Mouse (Mus musculus): Measurements from ENCODE around the gene Tmem252. TPM values are rescaled to one million over a fixed set of nuclear protein-coding genes. Genes with fewer than 3 reads are reported as not detected.

The Tmem252 gene
- total RNA-seq, 2 experiments from 2014 or later = 0.20 to 0.33 TPM

DNA sequence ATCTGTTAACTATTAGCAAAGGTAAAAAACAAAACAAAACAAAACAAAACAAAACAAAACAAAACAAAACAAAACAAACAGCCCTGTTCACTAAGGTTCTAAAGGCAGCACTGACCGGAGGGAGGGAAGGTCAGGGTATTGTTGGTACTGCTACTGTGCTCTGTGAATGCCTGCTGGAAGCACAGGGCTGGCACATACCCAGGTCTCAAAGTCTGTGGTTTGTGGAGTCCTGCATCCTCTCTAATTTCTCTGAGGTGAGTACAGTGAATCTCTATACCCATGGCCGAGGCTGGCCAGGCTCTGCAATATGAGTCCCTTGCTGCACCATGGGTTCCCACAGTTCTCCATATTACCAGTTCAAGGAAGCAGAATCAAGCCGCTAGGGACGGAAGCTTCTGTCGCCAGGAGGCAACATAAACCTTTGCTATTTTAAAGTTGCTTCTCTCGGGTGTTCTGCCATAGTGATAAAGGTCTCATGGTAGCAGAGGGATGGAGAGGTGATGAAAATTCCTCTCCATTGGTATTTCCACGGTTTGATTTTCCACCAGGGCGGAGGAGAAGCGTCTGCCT, 20.5 kb upstream of the Tmem252 start:
- no peak for DNase-seq (ENCODE audit: low spot score in 2 of 2)
- TF ChIP-seq CTCF (conservative IDR thresholded peaks at IDR 0.05) = peak; percentile 30
- Histone ChIP-seq H3K27ac (peak overlapping the region; percentile 67), H3K4me3 (no peak overlapping the region)

DNA sequence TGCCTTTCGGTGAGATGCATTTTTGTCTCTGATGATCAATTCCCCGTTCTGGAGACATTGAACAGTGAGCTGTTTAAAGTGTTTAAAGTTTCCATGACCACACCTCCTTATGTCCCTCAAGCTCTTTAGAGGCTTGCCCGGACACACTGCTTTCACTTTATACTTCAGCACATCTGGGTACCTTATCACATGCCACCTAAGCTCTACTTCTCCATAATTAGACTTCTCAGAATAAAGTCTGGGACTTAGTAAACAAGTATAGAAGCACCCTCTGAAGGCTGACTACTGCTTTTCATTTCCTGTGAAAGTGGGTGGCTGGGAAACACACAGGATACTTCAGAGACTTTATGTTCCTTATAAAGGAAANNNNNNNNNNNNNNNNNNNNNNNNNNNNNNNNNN, 16.8 kb upstream of the Tmem252 start:
- DNase-seq (ENCODE audit: low spot score in 2 of 2) = no peak
- H3K4me3 ChIP-seq = no peak overlapping the region
- TF ChIP-seq CTCF (conservative IDR thresholded peaks at IDR 0.05) = no peak

DNA sequence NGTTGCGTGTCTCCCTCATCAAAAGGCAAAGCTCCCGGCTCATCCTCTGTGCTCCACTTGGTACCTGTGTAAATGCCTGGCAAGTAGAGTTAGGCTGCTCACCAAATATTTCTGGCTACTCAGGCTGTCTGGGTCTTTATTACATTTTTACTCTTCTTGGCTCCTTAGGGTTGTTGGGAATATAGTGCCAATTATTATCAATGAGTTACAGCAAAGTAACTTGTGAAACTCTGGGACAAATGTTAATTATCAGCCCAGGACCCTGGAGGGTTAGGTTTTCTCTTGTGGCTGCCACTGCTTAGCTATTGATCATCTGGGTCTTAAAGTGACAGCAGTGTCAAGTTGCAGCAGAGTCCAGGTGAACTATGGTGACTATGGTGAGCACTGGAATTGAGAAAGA, 11.5 kb upstream of the Tmem252 start:
- Histone ChIP-seq H3K27ac (no peak overlapping the region), H3K4me3 (no peak overlapping the region)
- no peak for TF ChIP-seq CTCF (conservative IDR thresholded peaks at IDR 0.05)
- DNase-seq (ENCODE audit: low spot score in 2 of 2) = no peak

More for the DNA sequence above, 16.8 kb upstream of the Tmem252 start:
- peak overlapping the region; percentile 23; the same call in 1 of the 2 replicates for H3K27ac ChIP-seq

DNA sequence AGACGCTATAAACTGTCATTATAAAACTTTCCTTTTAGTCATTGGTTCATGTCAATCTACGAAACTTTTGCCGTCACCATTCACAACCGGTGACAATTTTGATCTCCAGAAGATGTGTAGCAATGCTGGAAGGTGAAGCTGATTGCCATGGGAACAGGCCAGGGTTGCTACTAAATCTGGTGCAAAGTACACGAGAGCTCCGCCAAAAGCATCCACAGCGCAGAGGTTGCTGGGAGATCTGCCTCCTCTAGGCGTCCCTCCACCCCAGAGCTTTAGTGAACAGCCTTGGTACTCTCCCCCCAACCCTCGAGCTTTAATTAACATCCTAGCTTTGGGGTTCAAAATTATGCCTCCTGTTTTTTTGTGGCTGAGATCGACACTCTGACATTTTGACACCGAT, 8.0 kb upstream of the Tmem252 start:
- TF ChIP-seq CTCF (conservative IDR thresholded peaks at IDR 0.05) = no peak
- peak in 1 of 2 experiments; percentile 34 for DNase-seq (ENCODE audit: low spot score in 2 of 2)
- H3K27ac ChIP-seq = 0 out of 2 replicates have a peak overlapping the region, but pooled peaks have one; percentile 28
- no peak overlapping the region for H3K4me3 ChIP-seq

DNA sequence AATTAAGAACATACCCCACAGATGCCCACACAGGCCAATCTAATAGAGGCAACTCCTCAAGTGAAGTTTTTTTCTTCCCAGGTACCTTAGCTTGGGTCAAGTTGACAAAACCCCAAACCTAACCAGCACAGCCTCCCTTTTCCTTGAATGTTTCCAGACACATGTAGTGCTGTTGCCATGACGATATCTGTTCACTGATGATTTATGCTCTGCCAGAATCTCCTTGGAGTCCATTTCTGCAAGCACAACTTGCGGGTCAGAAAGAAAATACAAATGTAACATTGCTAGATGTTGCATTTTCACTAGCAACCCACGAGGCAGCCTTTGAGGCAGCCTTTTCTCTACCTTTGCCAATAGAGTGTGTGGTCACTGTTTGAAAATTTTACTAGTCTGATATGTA, 6.3 kb upstream of the Tmem252 start:
- no peak for TF ChIP-seq CTCF (conservative IDR thresholded peaks at IDR 0.05)
- DNase-seq (ENCODE audit: low spot score in 2 of 2) = no peak
- Histone ChIP-seq H3K27ac (peak overlapping the region; percentile 14; the same call in 1 of the 2 replicates), H3K4me3 (no peak overlapping the region)

DNA sequence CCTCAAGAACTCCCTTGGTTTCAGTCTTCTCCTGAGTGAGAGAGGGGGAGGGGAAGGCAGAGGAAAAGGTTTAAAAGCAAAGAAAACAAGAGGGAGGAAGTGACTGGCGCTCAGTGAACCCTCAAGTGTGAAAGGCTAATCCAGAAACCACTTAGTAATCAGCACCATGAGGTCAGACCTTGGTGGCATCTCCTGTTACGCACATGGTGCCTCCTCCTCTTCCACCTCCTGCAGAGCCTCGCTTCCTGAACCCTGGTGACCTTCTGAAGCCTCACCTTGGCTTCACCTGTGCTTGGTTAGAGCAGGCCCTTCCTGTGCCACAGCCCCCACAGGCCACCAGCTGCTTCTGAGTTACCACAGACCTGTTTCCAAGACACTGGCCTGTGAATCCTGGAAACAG, 2.2 kb upstream of the Tmem252 start:
- Histone ChIP-seq H3K27ac (peak overlapping the region; percentile 55), H3K4me3 (no peak overlapping the region)
- TF ChIP-seq CTCF (conservative IDR thresholded peaks at IDR 0.05) = no peak
- DNase-seq (ENCODE audit: low spot score in 2 of 2) = no peak

DNA sequence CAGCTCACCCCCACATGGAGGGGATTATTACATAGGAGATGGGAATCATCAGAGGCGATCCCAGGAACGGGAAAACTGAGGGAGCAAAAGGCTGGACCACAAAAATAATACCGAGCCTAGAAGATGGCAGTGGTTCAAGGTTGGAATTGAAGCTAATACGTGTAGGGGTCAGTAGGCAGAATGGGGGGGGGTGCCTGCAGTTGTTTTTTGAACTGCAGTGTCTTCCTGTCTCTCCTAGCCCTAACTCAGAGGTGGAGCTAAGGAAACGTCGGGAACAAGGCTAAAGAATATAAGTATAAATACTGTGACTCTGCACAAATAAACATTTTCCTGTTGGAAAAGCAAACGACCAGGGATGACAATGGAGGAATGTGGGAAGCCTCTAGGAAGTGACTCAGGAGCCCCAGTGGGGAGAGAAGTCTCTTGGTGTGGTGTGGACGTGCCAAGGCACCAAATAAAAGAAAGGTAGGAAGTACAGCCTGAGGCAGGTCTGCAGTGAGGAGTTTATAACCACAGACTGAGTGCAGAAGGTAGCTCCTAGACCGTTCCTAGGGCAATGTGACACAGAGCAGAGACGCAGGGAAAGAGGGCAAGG, 1.3 kb upstream of the Tmem252 start:
- no peak for TF ChIP-seq CTCF (conservative IDR thresholded peaks at IDR 0.05)
- DNase-seq (ENCODE audit: low spot score in 2 of 2) = no peak
- no peak overlapping the region for H3K4me3 ChIP-seq
- H3K27ac ChIP-seq = peak overlapping the region; percentile 55

DNA sequence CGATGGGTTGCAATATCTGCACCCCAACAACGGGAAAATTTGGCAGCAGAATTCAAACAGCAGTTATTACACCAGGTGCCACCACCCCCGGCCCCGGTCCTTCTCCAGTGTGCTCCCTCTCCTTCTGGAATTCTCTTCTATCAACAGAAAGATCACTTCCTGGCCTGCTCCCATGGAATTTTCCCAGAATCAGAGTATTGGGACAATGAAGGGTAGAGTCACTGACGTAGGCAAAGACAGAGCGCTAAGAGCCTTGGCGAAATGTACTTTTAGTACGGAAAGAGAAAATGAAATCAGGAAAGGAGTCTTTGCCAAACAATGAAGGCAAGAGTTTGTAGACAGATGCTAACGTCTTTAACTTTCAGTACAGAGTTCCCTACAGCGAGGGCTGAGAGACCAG, 477 bp upstream of the Tmem252 start:
- H3K4me3 ChIP-seq = no peak overlapping the region
- peak overlapping the region; percentile 21; the same call in 1 of the 2 replicates for H3K27ac ChIP-seq
- no peak for TF ChIP-seq CTCF (conservative IDR thresholded peaks at IDR 0.05)
- DNase-seq (ENCODE audit: low spot score in 2 of 2) = peak in 1 of 2 experiments; percentile 28

DNA sequence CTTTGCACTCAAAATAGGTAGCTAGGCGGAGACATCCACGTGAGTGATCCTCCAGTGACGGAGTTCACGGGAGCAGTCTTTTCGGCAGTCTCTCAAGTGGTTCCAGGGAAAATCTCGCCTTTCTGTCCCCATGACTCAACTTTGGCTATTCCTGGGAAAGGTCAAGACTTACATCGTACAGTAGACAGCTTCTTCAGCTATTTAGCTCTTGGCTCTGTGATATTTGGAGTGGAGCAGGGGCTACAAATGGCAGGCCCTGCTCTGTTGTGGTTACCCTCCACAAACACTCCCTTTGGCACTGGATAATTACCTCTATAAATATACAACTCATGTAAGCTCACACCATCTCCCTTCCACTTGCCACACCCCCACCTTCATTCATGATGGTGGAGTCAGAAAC, 2.6 kb downstream of the Tmem252 start:
- no peak overlapping the region for H3K4me3 ChIP-seq
- H3K27ac ChIP-seq = no peak overlapping the region
- DNase-seq (ENCODE audit: low spot score in 2 of 2) = no peak
- no peak for TF ChIP-seq CTCF (conservative IDR thresholded peaks at IDR 0.05)

DNA sequence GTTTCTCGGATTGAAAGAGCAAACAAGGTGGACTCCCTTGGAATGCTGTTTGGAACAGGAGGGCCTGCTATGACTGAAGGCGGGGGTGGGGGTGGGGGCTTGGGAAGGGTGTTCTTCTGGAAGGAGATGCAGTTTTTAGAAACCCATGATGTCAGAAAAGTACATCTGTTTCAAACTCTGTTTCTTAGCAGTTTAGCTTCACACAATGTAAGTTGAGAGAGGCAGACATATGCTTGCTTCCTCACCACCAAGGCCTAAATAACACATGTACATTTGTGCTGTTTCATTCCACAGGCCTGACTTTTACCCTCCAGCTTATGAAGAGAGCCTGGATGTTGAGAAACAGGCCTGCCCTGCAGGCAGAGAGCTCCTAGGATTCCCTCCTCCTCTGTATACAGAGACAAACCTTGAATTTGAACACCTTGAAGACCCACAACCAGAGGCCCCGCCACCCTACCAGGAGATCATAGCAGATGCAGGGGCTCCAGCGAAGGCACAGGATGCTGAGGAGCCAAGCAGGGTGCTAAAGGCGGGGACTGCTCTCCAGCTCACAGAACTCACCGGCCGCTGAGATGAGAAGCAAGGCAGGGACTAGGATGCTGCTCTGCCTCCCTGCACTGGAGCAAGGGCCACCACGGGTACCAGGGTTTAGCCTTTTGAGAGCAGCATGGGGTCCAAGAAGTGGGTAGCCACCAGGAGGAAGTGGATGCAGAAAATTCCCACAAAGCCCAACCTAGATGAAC, 3.6 kb downstream of the Tmem252 start:
- Histone ChIP-seq H3K27ac (peak overlapping the region; percentile 64; the same call in 1 of the 2 replicates), H3K4me3 (no peak overlapping the region)
- TF ChIP-seq CTCF (conservative IDR thresholded peaks at IDR 0.05) = no peak
- DNase-seq (ENCODE audit: low spot score in 2 of 2) = no peak

DNA sequence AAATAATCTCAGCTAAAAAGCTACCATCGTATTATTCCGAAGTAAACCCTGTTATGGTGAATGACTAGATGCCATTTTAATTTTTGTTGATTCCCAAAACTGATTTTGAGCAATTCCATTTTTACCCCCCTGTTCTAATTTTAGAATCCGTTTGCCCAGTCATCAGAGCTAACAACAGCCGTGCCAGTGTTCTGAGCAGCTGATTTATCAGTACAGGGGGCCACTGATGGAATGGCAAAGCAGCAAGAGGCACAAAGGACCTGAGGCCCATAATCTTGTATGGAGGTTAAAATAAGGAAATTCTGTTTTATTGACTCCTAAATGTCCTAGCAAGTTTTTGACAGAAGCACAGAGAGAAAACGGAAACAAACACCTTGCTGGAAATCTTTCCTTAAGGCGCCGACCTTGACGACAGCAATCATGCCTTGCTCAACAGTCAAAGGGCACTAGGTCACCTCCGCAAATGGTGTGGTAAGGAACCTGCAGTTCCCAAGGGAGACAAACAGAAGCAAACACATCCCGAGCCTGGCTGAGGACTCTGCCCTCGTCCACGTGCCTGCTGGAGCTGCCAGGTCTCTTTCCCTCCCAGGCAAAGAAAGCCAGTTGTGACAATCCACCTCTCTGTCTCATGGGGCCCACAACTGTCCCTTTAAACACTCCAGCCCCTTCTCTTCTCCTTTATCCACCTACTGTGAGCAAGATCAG, 9.4 kb downstream of the Tmem252 start:
- no peak for DNase-seq (ENCODE audit: low spot score in 2 of 2)
- Histone ChIP-seq H3K27ac (no peak overlapping the region), H3K4me3 (no peak overlapping the region)
- no peak for TF ChIP-seq CTCF (conservative IDR thresholded peaks at IDR 0.05)

DNA sequence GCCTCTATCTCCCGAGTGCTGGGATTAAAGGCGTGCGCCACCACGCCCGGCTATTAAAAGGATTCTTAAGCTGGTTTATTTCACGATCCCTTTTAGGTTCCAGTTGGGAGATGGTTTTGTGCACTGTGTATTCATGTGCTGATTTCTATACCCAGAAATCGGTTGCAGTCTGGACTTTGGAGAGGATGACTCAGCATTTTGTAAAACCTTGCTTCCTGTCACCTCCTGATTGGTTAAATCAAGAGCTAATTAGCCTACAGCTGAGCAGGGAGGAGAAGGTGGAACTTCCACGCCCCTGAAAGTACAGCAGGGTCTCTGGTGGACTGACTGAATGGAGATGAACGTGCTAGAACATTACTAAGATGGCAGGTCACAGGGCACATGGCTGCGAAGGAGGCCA, 12.6 kb downstream of the Tmem252 start:
- DNase-seq (ENCODE audit: low spot score in 2 of 2) = no peak
- no peak for TF ChIP-seq CTCF (conservative IDR thresholded peaks at IDR 0.05)

DNA sequence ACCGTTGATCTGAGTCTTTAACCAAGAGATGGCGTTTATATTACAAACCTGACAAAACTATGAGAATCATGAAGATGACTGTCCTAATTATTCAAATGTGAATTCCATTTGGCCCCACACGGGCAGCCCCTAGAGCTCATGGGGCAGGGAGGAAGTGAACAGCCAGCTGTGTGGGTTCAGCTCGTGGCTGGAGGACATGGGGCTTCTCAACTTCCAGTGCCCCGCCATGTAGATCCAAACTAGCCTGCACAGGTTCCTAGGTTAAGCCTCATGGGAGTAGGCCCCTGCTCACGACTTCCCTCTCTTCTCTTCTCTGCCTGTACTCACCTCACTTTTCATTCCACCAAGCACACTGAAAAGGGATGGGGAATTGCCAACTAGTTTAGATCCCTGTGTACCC, 14.5 kb downstream of the Tmem252 start:
- Histone ChIP-seq H3K4me3 (no peak overlapping the region), H3K27ac (no peak overlapping the region)
- DNase-seq (ENCODE audit: low spot score in 2 of 2) = no peak
- TF ChIP-seq CTCF (conservative IDR thresholded peaks at IDR 0.05) = no peak

More for the DNA sequence above, 12.6 kb downstream of the Tmem252 start:
- H3K27ac ChIP-seq = no peak overlapping the region
- no peak overlapping the region for H3K4me3 ChIP-seq

Measured in layer of hippocampus, adult 2 months (tissue).